Mouse (Mus musculus) left cerebral cortex, postnatal 36 days (tissue): Measurements from ENCODE around the gene Ggt5. TPM values are rescaled to one million over a fixed set of nuclear protein-coding genes. Genes with fewer than 3 reads are reported as not detected.
"Not testable (repeated sequence)": the region's sequence is repeated elsewhere in the genome, so short reads cannot be mapped to it uniquely, and the experiment has no call there.

Experiments
- DNase-seq, 2 experiments: peaks; one replicate each; pipeline ENCODE4 v3.0.0; 2021 to 2022; ENCODE audit warnings: low spot score in 2 of 2, mixed read lengths in 1 of 2
- intact Hi-C: fragments of 180-260 bp; cut with DNase I; formaldehyde crosslinking; loops from one replicate; pipeline ENCODE4 v1.15.1; 2025
- total RNA-seq, 2 experiments: library from RNA; stranded (reverse); gene quantifications; 2 replicates each; pipeline ENCODE4 v1.2.3; 2021

The Ggt5 gene
- total RNA-seq, 2 experiments from 2014 or later, result 1.6 to 2.9 TPM

DNA sequence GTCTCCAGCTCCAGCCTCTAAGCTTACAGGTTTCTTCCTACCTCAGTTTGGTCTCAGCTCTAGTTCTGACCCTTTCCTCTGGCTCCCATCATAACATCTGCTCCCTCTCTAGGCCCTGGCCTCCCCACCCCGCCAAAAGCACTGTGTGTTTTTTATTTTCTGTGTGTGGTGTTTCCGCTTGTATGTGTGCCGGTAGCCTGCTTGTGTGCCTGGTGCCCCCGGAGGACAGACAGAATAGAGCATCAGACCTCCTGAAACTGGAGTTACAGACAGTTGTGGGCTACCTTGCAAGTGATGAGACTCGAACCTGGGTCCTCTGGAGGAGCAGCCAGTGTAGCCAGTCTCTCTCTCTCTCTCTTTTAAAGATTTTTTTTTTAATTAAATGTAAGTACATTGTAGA is 22.8 kb upstream of the Ggt5 start:
- intact Hi-C loops, result no loop called here
- DNase-seq, result no peak

DNA sequence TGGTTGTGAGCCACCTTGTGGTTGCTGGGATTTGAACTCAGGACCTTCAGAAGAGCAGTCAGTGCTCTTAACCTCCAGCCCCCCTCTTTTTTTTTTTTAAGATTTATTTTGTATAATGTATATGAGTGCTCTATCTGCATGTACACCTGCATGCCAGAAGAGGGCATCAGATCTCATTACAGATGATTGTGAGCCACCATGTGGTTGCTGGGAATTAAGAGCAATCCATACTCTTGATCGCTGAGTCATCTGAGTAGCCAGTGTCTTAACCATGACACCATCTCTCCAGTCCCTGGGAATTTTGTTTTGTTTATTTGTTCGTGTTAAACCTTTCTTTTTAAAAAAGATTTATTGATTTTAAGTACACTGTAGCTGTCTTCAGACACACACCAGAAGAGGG is 22.4 kb upstream of the Ggt5 start:
- DNase-seq, intact Hi-C loops: not testable (repeated sequence)

DNA sequence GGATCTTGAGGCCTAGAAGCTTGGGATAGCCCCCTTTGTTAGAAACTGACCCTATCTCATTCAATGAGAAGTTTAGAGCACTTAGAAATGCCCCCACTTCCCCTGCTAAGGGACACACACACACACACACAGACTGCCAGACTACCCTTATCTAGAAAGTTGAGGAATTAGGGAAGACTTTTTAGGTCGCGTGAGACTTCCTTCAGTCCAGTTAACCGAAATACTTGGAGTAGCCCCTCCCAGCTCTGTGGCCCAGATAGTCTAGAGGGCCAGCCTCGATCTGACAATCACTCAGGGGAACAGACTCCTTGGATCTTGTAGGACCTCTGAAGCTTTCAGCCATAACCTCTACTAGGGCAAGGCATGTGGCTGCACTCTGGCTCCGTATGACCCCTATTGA is 21.1 kb upstream of the Ggt5 start:
- intact Hi-C loops, result no loop called here

DNA sequence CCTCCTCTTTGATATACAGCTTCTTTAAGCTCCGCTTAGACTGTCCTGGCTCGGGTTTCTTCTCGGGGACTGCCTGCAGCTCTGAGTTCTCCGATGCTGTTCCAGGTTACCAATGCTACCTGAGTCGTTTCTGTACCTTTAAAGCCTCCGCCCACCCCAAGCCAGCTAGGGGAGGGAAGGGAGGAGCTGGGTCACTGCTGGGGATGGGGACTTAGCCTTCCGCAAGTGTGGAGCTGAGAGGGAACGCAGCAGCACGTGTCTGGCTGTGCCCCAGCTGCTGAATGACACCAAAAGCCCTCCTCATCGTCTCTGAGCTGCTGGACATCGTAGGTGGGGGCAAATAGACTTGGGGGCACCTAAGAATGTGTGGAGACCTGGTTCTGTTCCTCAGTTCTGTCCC is 20.7 kb upstream of the Ggt5 start:
- no peak for DNase-seq
- intact Hi-C loops, result no loop called here

More for the DNA sequence above, 21.1 kb upstream of the Ggt5 start:
- no peak for DNase-seq

DNA sequence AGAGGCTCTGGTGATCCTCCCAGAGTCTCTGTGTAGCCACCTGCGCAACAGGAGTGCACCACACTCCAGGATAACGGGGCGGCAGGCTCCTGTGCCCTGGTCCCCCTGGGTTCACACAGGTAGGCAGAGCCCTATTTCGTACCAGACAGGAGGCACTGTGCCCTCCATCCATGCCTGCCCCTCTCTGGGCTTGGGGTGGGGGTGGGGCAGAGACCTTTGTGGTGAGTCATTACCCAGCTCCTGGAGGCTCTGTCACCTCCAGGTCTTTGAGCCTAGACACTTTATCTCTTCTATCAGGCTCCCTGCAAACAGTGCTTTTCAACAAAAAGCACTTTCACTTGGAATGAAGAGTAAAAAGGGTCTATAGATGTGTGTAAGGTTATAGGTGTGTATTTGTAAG is 20.3 kb upstream of the Ggt5 start:
- DNase-seq, result no peak
- intact Hi-C loops, result no loop called here

DNA sequence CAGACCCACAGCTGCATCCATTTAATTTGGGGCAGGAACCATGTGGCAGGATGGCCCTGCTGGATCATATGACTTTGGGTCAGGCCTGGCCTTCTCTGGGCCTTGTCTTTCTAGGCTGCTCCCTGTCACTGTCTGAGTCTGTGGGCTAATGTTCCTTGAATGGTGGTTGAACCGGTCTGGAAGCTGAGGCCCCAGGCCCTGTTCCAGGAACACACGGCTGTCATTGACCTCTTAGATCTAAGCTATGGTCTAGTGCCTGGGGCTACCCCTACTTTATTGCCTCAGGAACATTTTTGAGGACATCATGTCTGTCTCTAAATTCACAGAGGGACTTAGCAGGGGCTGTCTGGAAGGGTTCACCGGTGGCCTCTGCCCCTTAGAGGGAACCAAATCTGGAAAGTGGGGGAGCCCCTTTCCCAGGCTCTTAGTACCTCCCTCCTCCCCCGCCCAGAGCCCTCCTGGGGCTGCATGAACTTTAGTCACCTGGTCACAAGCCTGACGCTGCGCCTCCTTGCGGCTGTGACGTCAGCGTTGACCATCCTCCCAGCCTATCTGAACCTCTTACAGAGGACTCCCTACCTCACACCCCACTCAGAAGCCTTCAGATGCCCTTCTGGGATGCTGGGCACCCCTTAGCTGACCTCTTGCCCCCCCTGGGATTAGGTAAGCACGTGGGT is 18.0 kb upstream of the Ggt5 start:
- intact Hi-C loops, result no loop called here
- no peak for DNase-seq

DNA sequence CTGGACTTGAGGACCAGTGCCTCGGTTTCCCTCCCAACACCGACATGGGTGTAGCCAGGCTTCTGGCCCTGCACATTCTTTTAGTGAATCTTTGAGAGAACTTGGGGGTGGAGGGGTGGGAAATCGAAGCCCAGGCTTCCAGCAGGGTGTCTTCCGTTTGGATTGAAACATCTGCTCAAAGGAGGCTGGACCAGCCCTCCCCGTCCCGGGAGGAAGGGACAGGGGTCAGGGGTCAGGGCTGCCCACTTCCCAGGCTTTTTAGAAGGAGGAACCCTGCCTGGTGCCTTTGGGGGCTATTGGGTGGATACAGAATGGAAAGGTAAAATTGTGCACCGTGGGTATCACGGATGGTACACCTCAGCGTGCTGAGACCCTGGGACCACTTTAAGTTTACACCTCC is 17.2 kb upstream of the Ggt5 start:
- intact Hi-C loops, result no loop called here
- DNase-seq, result no peak

DNA sequence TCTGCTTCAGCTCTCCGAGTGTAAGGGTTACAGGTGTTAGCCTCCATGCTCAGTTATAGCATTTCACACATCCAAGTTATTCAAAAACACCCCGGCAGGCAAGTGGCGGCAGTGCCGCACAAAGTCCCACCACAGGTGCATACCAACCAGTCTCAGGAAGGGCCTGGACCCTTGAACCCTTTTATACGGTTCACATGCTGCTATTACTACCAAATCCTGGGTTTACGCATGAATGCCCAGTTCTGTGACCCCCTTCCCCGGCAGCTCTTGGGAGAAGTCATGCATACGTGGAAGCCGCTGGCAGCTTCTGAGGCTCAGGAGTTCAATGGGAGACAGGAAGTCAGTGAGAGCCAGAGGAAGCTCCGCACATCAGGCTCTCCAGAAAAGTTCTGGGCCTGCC is 16.0 kb upstream of the Ggt5 start:
- DNase-seq, result no peak
- intact Hi-C loops, result no loop called here

DNA sequence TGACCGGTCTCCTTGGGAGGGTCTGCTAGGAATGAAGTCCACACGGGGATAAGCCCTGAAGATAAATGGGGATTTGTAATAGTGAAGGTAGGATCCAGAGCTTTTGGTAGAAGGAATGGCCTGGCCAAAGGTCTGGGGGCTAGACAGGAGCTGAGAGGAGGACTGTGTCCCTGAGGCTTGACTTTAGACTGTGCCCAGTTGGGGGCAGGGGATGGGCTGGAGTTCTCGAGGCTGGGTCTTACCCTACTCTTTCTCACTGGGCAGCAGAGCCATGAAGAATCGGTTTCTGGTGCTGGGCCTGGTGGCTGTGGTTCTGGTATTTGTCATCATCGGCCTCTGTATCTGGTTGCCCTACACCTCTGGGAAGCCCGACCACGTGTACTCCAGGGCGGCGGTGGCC is 15.2 kb upstream of the Ggt5 start:
- intact Hi-C loops, result no loop called here
- DNase-seq, result no peak

DNA sequence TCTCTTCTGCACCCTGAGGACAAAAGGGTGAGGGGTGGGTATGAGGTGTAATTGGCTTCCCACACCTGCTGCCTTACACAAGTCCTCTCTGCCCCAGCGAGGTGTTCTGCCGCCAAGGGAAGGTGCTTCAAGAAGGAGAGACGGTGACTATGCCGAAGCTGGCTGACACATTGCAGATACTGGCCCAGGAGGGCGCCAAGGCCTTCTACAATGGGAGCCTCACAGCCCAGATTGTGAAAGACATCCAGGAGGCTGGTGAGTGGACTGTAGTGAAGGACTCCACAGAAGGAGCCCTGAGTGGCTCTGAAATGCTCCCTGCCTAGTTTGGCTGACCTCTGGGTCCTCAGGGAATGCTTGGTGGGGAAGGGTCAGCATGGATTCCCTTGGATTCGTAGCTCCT is 10.0 kb upstream of the Ggt5 start:
- intact Hi-C loops, result no loop called here
- DNase-seq, result no peak

DNA sequence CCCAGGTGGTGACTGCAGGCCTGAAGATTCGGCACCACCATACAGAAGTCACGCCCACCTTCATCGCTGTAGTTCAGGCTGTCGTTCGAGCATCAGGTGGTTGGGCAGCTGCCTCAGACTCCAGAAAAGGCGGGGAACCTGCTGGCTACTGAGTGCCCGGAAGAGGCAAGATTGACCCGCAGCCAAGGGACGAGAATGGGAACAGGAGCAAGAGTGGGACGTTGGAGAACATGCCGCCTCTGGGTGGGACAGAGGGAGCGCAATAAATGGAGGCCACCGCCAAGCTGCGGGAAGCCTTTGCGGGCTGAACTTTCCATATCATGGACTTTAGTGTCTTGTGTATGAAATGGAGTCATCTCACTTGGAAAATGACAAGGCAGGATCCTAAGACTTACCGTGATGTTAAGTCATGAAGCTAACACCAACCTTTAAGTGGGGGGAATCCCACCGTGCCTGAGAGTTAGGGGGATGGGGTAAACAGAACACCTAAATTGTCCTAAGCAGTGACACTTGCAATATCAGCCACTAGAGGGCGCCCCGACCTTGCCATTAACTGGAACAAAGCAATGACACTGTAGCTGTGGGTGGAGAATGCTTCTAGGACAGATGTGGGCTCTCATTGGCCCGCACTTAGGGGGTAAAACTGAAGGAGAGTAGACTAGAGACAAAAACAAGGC is 3.1 kb upstream of the Ggt5 start:
- intact Hi-C loops, result loop anchor here (2.0 to 10.0 kb wide), 4 partner anchors 49 to 369 kb away; partner anchors contain the start of gene Gm5134

DNA sequence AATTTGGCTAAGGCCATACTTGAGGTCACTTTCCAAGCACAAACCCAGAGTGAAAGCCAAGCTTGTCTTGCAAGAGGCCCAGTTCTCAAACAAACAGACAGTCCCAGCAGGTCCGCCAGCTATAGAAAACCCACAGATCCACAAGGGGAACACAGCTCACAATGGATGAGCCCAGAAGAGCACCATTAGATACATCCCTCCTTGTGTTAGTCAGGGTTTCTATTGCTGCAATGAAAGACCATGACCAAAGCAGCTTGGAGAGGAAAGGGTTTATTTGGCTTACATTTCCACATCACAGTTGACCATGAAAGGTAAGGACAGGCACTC is 2.6 kb upstream of the Ggt5 start:
- intact Hi-C loops, result loop anchor here (2.0 to 10.0 kb wide), 4 partner anchors 48 to 368 kb away; partner anchors contain the start of gene Gm5134

More for the DNA sequence above, 3.1 kb upstream of the Ggt5 start:
- DNase-seq, result peak; percentile 82 to 87

DNA sequence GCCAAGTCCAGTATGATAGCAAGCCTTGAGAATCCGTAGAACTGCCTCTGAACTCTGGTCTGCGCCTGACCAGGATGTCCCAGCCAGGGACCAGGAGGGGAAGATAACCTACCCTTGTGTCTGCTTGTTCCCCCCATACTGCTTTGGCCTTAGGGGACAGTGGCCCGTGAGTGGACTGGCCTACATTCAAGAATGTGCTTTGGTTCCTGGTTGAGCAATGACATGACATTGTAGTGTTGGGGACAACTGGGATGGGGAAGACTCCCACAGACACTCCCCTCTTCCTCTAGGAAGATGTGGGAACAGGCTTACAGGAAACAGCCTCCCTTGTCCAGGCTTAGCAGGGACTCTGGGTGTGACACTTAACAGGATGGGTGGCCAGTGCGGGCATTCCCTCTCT is 1.4 kb upstream of the Ggt5 start:
- intact Hi-C loops, result loop anchor here (2.0 to 10.0 kb wide), 4 partner anchors 47 to 367 kb away; partner anchors contain the start of gene Gm5134
- DNase-seq, result no peak

More for the DNA sequence above, 2.6 kb upstream of the Ggt5 start:
- DNase-seq, result no peak

DNA sequence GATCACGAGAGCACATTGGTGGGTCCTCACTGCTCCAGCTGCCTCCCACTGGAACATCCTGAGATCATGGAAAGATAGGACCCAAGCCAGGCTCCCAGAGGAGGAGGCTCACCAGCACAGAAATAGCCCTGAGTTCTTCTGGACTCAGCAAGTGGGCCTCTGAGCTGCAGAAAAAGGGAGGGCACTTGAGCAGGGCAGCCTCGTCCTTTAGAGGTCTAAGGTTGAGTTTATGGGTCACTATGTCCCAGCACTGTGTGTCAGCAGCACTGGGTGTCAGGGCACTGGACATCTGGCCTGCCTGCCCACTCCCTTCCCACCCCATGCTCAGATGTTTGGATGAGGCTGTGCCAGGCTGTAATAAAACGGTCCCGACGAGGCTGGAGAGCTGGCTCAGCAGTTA is 804 bp upstream of the Ggt5 start:
- DNase-seq, result no peak
- intact Hi-C loops, result loop anchor here (5.0 to 10.0 kb wide), 3 partner anchors 114 to 366 kb away; partner anchors contain the start of gene Gm5134

DNA sequence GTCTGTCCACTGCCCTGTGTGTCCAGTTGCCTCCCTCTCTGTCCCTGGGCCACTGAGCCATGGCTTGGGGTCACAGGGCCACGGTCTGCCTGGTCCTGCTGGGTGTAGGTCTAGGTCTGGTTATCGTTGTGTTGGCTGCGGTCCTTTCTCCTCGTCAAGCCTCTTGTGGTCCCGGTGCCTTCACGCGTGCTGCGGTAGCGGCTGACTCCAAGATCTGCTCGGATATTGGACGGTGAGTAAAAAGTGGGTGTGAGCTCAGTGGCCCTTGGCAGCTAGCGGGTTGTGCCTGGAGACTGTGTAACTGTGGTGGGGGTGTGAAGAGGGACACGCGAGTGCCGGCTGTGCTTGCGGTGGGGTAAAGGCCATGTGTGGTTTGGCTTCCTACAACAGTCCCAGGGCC is 511 bp downstream of the Ggt5 start:
- intact Hi-C loops, result loop anchor here (5.0 to 10.0 kb wide), 3 partner anchors 113 to 365 kb away; partner anchors contain the start of gene Gm5134
- no peak for DNase-seq

DNA sequence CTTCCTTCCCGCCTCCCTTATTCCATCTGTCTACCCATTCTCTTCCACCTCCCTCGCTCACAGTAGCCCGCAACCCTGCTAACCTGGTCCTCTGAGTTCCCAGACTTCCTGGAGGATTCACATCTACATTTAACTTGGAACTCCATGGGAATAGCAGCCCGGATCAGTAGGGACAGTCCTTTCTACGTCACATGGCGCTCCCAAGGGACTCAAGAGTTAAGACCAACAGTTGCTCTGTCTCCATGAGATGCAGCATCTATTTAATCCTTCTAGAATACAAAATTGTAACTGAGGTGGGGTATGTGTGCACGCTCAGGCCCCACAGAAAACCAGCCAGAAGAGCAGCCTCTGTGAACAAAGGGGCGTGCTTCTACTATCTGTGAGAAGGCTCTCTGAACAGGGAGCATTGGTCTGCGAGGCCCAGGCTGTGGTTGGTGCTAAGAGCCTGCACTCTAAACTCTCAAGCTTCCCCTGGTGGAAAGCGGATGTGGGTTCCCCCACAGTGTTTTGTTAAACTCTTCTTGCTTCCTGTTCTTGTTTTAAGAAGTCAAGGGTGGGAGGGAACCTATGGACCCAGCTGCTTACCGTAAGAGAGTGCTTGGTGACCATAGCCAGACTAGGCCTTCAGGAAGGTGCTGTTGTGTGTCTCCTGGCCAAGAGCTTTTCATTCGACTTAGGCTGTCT is 2.2 kb downstream of the Ggt5 start:
- intact Hi-C loops, result no loop called here
- no peak for DNase-seq

DNA sequence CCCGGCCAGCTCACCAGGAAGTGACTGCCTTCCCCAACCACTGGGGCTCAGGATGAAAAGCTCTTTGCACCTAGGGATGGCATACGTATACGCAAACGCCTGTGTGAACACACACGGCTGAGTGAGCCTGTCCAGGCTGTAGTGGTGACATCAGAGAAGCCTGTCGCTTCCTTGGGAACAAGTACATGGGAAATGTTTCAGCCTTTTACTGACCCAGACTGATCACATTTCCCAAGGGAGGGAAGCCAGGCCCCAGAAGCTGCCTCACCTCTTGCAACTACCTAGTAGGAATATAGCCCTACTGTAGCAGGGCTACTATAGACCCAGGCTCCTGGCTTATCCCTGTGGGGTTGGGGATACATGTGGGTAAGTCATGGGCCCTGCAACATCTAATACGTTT is 3.4 kb downstream of the Ggt5 start:
- no peak for DNase-seq
- intact Hi-C loops, result no loop called here

DNA sequence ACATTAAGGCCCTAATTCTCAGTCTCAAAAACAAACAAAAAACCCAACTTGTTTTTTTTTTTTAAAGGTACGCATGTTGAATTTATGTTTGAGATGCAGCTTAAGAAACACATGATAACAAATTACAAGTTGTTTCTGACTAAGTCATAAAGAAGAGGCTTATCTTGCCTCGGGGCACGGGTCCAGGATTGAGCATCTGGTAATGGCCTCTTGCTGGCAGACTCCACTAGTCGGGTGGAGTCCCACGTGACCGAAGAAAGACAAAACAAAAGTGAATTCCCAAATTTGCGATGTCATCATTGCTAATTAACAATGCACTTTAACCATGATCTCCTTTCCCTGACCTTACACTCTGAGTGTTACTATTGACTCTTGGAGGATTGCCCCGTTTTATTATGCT is 6.8 kb downstream of the Ggt5 start:
- no peak for DNase-seq
- intact Hi-C loops, result no loop called here

DNA sequence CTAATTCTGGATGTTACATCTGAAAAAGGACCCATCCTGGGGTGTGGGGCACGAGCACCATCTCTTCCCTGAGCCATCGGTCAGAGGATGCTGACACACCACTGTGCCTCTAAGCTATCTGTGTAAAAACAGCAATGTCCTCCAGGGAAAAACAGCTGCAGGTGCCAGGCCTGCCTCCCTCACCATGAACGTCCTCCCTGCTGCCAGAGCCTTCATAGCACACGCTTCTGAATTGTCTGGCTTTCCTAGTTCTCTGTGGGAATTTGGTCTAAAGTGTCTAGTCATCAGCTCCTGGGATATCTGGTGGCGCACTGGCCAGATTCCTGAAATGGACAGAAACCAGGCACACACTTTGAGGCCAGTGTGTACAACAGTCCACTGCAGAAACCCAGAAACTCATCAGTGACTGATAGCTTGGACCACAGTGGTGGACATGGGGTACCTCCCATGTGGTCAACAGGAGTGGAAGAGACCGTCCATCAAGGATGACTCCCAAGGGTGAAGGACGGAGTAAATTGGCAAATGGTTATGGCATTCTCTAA is 11.1 kb downstream of the Ggt5 start:
- intact Hi-C loops, result no loop called here
- no peak for DNase-seq

DNA sequence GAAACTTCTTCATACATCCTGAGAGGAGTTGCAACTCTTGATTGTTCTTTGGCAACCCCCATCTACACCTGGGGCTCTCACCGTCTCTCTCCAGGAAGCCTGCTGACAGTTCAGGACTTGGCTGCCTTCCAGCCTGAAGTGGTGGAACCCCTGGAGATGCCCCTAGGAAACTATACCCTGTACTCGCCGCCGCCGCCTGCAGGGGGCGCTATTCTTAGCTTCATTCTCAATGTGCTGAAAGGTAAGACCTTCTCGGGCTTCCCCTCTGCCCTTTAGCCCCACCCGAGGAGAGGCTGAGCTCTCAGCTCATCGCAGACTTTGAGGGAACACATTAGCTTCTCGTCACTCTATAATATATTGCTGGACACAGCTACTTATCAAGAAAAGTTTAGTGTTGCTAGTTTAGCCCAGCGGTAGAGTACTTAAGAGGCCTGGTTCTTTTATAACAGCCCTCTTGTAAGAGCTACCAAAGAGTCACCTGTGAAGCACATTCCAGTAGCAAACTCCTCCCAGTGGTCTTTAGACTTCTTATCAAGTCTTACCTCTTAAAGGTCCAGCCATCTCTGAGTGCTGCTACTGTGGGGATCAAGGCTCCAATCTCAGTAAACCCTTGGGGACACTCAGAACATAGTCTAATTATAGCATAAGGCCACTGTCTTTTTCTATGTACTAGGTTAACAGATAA is 16.2 kb downstream of the Ggt5 start:
- no peak for DNase-seq
- intact Hi-C loops, result no loop called here
